Mouse (Mus musculus) kidney, embryonic 14.5 days (tissue): ENCODE measurements at regions not wholly inside any gene's neighbourhood (a gene's known extent, or its start where the extent isn't known, plus 50 kb on each side); places are given as distances from the start of the nearest gene placed in this dataset.

Experiments used
- ATAC-seq: fragments of 200-750 bp; cut with Nextera tagmentation; 2 replicates; pipeline ENCODE4 v1.8.0; 2017; ENCODE audit warnings: moderate number of reproducible peaks, mild to moderate bottlenecking, moderate TSS enrichment, moderate library complexity; ENCODE audit not compliant: low FRiP score, low TSS enrichment
- H3K27ac ChIP-seq: fragments of 300-500 bp; sonication (generic); 2 replicates; pipeline ENCODE4 v1.5.1; 2014; ENCODE audit warnings: low read depth, mild to moderate bottlenecking, low read length, moderate library complexity, mixed read lengths
- H3K27me3 ChIP-seq: fragments of 300-500 bp; sonication (generic); 2 replicates; pipeline ENCODE4 v1.6.1; 2014; ENCODE audit warnings: mild to moderate bottlenecking, low read length; ENCODE audit not compliant: control insufficient read depth, insufficient read depth
- H3K36me3 ChIP-seq: fragments of 300-500 bp; sonication (generic); 2 replicates; pipeline ENCODE4 v1.6.1; 2014; ENCODE audit warnings: low read length, mixed read lengths; ENCODE audit not compliant: control insufficient read depth, insufficient read depth
- H3K4me1 ChIP-seq: fragments of 300-500 bp; sonication (generic); 2 replicates; pipeline ENCODE4 v1.6.1; 2014; ENCODE audit warnings: low read length, mixed read lengths; ENCODE audit not compliant: control insufficient read depth, insufficient read depth
- H3K4me2 ChIP-seq: fragments of 300-500 bp; sonication (generic); replicated peaks from 2 replicates; pipeline ENCODE4 v1.6.1; 2014; ENCODE audit warnings: low read depth, mild to moderate bottlenecking, low read length
- H3K4me3 ChIP-seq: fragments of 300-500 bp; sonication (generic); 2 replicates; pipeline ENCODE4 v1.5.1; 2014; ENCODE audit warnings: mild to moderate bottlenecking, low read length
- H3K9ac ChIP-seq: fragments of 300-500 bp; sonication (generic); 2 replicates; pipeline ENCODE4 v1.6.1; 2014; ENCODE audit warnings: low read depth, mild to moderate bottlenecking, low read length, moderate library complexity
- H3K9me3 ChIP-seq: fragments of 300-500 bp; sonication (generic); 2 replicates; pipeline ENCODE4 v1.6.1; 2016; ENCODE audit warnings: low read length; ENCODE audit not compliant: control insufficient read depth
- WGBS: fragments of 180-500 bp; shearing (Covaris S2); extraction: QIAGEN DNeasy Blood & Tissue Kit; methylation state at CpG from one replicate; pipeline ENCODE4 v1.1.7; 2014; 5-methylcytosine and 5-hydroxymethylcytosine counted together

DNA sequence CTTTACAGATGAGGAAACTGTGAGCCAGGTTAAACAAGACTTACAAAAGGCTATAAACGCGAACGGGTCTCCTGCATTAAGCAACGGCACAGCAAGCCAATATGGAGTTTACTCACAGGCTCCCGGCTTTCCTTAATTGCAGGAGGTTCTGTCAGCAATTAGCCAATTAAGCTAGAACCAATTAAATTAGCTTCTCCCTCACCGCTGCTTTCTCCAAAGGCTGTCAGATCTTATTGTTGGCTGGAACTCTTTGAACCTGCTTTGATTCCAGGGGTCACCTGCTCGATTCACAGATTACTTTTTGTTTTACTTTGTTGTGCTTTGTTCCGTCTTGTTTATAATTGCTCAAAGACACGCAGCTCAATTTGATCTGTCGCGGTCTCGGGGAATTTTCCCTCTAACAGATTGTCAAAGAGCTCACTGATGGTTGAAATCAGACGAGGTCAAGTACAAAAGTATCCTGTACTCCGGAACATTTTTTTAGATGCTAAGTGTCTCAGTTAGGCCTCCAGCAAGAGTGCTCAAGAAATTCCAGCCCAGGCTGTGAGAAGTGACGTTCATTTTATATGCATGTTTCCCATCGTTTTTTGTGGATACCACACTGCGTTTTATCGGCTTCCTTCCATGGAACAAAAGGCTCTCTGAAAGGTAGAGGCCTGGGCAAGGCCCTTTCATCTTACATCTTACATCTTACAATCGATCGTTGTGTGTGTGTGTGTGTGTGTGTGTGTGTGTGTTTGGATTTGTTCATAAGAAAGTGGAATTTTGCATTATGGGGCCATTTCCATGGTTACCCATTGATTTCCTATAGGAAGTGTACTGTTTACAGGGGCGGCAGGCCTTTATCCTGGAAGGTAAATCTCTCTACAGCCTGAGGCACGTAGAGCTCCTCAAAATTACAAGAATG is 181.9 kb downstream of the Lrrn1 start:
- 52% methylated on average over 22 of the region's 22 CpGs for WGBS
- Histone ChIP-seq H3K9me3 (no peaks in the 10 kb centered on the region), H3K27me3 (no peaks in the 10 kb centered on the region), H3K4me1 (no peaks in the 10 kb centered on the region), H3K4me2 (no peak overlapping the region), H3K4me3 (no peak overlapping the region), H3K9ac (no peak overlapping the region), H3K27ac (no peak overlapping the region), H3K36me3 (no peaks in the 10 kb centered on the region)
- no peak for ATAC-seq

DNA sequence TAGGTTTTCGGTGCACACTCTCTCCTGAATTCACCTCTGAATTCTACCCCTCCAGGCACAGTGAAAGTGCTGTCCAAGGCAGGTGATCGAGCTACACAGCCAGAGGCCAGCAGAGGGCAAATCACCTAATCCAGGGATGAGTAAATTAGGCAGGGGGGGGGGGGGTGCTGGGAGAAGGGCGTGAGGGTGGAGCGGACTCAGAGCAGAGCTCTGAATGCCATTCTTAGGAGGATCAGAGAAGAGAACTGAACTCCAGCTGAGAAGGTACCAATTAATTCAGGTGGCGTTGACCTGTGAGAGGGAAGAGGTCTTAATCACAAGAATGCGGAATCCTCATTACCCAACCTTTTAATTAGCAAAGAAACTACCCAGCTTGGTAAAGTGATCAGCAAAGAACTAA is 183.5 kb downstream of the Lrrn1 start:
- no peak overlapping the region for H3K4me3 ChIP-seq
- H3K9ac ChIP-seq: no peak overlapping the region
- no peaks in the 10 kb centered on the region for H3K36me3 ChIP-seq
- no peaks in the 10 kb centered on the region for H3K4me1 ChIP-seq
- no peak overlapping the region for H3K27ac ChIP-seq
- no peaks in the 10 kb centered on the region for H3K27me3 ChIP-seq
- no peaks in the 10 kb centered on the region for H3K9me3 ChIP-seq
- ATAC-seq: 0 out of 2 replicates have a peak, but pooled peaks have one; percentile 46
- no peak overlapping the region for H3K4me2 ChIP-seq
- 24% methylated on average over 6 of the region's 6 CpGs for WGBS

DNA sequence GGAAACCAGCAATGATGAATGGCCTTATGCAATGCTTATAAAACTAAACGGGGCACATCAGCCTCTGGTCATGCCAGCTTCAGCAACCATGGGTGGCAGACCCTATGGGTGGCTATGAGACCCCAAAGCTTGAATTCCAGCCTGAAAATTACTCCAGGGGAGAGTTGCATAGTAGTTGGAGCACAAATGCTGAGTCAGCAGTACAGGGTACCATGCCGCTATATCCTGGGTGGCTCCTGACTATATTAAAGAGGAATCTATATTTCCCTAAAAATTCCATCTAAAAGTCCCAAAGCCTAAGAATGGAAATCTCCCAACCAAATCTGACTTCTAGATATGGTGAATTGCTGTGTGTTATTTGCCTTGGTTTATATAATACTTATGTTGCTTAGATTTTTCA is 187.6 kb downstream of the Lrrn1 start:
- no peaks in the 10 kb centered on the region for H3K36me3 ChIP-seq

DNA sequence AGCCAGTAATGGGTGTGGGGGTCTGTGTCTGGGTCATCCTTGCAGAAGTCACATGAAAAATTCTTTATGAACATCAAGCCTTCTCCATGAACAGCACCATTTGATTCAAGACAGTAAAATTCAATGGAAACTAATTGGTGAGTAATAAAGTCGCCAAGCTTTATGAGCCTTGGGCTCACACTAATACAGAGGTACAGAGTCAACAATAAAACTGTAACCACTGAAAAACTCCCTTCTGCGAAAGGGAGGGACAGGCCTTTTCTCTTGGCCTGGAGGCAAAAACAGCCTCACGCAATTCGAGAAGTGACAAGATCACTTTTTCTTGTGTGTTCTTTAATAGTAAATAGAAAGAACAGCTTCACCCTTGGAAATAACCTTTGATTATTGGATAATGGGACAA is 200.7 kb downstream of the Lrrn1 start:
- Histone ChIP-seq H3K4me1 (no peaks in the 10 kb centered on the region), H3K4me2 (no peak overlapping the region), H3K36me3 (no peaks in the 10 kb centered on the region), H3K4me3 (no peak overlapping the region), H3K9ac (no peak overlapping the region), H3K27me3 (no peaks in the 10 kb centered on the region), H3K9me3 (no peaks in the 10 kb centered on the region), H3K27ac (no peak overlapping the region)
- 24% methylated on average over 4 of the region's 4 CpGs for WGBS
- peak; percentile 86 for ATAC-seq

More for the DNA sequence above, 187.6 kb downstream of the Lrrn1 start:
- 91% methylated on average over 2 of the region's 2 CpGs for WGBS
- Histone ChIP-seq H3K27ac (no peak overlapping the region), H3K9ac (no peak overlapping the region), H3K4me3 (no peak overlapping the region), H3K27me3 (no peaks in the 10 kb centered on the region), H3K4me2 (no peak overlapping the region), H3K4me1 (no peaks in the 10 kb centered on the region), H3K9me3 (no peaks in the 10 kb centered on the region)
- no peak for ATAC-seq

DNA sequence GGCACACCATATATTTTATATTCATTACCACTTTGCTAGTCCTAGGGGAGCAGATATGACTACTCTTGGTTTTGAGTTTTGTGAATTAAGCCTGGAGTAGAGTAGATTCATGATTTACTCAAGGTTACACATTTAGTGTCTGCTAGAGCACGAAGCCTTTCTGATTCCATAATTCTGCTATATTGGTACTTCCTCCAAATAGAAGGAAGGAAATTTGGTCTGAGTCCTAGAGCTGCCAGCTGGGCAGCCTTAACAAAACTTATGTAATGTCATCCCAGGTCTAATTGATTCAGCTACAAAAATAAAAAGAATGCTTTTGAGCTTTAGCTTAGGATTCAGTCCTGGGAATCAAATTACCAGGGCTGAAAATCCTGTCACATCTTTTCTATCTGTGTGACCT is 205.2 kb downstream of the Lrrn1 start:
- Histone ChIP-seq H3K27ac (no peak overlapping the region), H3K4me3 (no peak overlapping the region), H3K27me3 (no peaks in the 10 kb centered on the region), H3K9ac (no peak overlapping the region), H3K36me3 (no peaks in the 10 kb centered on the region), H3K4me2 (no peak overlapping the region), H3K9me3 (no peaks in the 10 kb centered on the region), H3K4me1 (no peaks in the 10 kb centered on the region)
- 75% methylated on average over 1 of the region's 1 CpGs for WGBS
- ATAC-seq: no peak

DNA sequence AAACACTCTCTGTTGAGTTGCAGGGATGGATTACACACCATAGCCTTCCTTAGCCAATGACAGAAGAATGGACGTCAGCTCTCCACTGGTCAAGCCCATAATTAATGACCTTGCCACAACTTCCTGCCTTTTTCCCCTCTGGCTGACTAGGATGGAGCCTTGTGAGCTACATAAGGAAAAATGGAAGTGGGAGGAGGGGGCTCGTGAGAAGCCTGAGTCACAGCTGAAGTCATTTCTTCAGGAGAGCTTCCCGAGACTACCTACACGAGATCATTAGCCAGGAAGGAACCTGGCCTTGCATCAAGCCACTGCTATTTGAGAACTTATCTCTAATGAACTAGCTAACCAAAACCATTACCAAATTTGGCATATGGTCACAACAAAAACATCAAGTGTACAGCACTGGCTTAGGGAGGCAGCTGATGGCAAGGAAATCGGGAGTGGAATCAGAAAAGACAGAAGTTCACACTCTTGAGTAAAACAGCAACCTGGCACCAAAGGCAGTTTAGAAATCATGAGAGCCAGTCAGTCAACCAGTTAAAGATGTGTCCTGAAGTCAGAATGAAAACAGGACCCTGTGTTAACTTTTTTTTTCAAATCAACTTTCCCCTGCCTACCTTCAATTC is 219.7 kb downstream of the Lrrn1 start:
- 69% methylated on average over 5 of the region's 5 CpGs for WGBS
- no peak overlapping the region for H3K9ac ChIP-seq
- ATAC-seq: no peak
- H3K27me3 ChIP-seq: no peaks in the 10 kb centered on the region
- no peak overlapping the region for H3K4me3 ChIP-seq
- H3K9me3 ChIP-seq: no peaks in the 10 kb centered on the region
- H3K4me1 ChIP-seq: no peaks in the 10 kb centered on the region
- H3K27ac ChIP-seq: no peak overlapping the region
- no peaks in the 10 kb centered on the region for H3K36me3 ChIP-seq
- H3K4me2 ChIP-seq: no peak overlapping the region

DNA sequence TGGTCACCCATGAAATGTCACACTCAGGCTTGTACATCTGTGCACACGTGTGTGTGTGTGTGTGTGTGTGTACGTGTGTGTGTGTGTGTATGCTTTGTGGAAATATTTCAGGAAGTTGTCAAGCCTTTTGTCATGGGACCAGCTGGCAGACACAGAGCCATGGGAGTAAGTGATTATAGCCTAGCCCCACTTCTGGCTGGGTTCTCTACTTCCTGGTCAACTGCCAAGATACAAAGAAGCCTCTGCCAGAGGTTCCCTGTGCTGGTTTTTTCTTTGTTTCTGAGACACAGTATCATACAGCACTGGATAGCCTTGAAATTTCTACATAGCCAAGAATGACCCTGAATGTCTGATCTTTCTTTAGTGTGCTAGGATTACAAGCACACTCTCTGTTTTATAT is 220.2 kb downstream of the Lrrn1 start:
- no peak overlapping the region for H3K4me2 ChIP-seq
- H3K27me3 ChIP-seq: no peaks in the 10 kb centered on the region
- H3K4me3 ChIP-seq: no peak overlapping the region
- H3K9ac ChIP-seq: no peak overlapping the region
- H3K36me3 ChIP-seq: no peaks in the 10 kb centered on the region
- H3K9me3 ChIP-seq: no peaks in the 10 kb centered on the region
- no peak for ATAC-seq
- no peaks in the 10 kb centered on the region for H3K4me1 ChIP-seq
- H3K27ac ChIP-seq: no peak overlapping the region
- 71% methylated on average over 2 of the region's 2 CpGs for WGBS

DNA sequence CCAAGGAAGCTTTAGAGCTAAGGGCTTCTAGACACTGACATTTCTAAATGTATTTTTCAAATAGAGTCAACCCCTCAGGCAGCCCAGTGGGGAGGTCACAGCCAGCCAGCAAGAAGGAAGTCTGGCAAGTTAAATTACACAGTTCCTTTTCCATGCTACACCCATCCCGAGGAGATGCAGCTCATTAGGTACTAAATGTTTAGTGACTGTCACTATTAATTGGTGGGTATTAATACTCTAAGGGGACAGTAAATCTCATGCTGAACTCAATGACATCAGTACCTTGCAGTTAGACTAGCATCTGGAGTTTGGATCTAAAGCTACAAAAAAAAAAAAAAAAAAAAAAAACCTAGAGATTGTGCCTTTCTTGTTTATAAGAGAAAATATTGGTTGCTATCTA is 222.6 kb downstream of the Lrrn1 start:
- no peaks in the 10 kb centered on the region for H3K36me3 ChIP-seq
- H3K4me1 ChIP-seq: no peaks in the 10 kb centered on the region
- no peak overlapping the region for H3K27ac ChIP-seq
- 9% methylated on average over 1 of the region's 1 CpGs for WGBS
- peak; percentile 82; the same call in 1 of the 2 replicates for ATAC-seq
- no peak overlapping the region for H3K4me3 ChIP-seq
- no peak overlapping the region for H3K4me2 ChIP-seq
- H3K27me3 ChIP-seq: no peaks in the 10 kb centered on the region
- H3K9ac ChIP-seq: no peak overlapping the region
- no peaks in the 10 kb centered on the region for H3K9me3 ChIP-seq

DNA sequence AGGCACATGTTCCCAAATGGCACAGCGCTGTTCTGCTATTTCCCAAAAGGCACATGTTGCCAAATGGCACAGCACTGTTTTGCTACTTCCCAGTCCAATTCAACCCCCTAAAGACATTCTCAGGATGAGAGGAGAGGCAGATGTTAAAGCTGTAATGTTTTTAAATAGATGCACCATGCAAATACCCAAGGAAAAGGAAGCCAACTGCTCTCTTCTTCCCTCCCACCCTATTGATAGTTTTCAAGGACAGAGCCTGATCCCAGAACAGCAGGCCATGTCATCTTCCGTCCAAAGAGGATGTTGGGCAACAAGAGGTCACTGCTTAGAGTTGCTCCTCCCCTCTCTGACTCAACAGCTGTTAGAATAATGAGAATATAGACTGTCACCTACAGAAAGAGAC is 225.6 kb downstream of the Lrrn1 start:
- no peak overlapping the region for H3K9ac ChIP-seq
- ATAC-seq: no peak
- H3K4me2 ChIP-seq: no peak overlapping the region
- H3K27me3 ChIP-seq: no peaks in the 10 kb centered on the region
- no peaks in the 10 kb centered on the region for H3K9me3 ChIP-seq
- H3K4me3 ChIP-seq: no peak overlapping the region
- H3K36me3 ChIP-seq: no peaks in the 10 kb centered on the region
- H3K4me1 ChIP-seq: no peaks in the 10 kb centered on the region
- WGBS: 71% methylated on average over 2 of the region's 2 CpGs
- no peak overlapping the region for H3K27ac ChIP-seq
